Mouse (Mus musculus) embryonic facial prominence, embryonic 10.5 days (tissue): ENCODE results near the gene Gp2. TPM values are rescaled to one million over a fixed set of nuclear protein-coding genes. Genes with fewer than 3 reads are reported as not detected.

ENCODE experiments used
- DNase-seq: peaks from one replicate; pipeline ENCODE4 v3.0.0-alpha.2; 2017; ENCODE audit warnings: low spot score
- H3K27ac ChIP-seq: fragments of 300-500 bp; sonication (generic); replicated peaks from 2 replicates; pipeline ENCODE4 v1.5.1; 2016; ENCODE audit warnings: mild to moderate bottlenecking
- H3K27me3 ChIP-seq: fragments of 300-500 bp; sonication (generic); replicated peaks from 2 replicates; pipeline ENCODE4 v1.6.1; 2016; ENCODE audit warnings: low read depth, mild to moderate bottlenecking; ENCODE audit not compliant: poor library complexity, severe bottlenecking
- H3K36me3 ChIP-seq: fragments of 300-500 bp; sonication (generic); replicated peaks from 2 replicates; pipeline ENCODE4 v1.6.1; 2016; ENCODE audit warnings: mild to moderate bottlenecking, moderate library complexity
- H3K4me1 ChIP-seq: fragments of 300-500 bp; sonication (generic); 2 replicates; pipeline ENCODE4 v1.6.1; 2016
- H3K4me3 ChIP-seq: fragments of 300-500 bp; sonication (generic); 2 replicates; pipeline ENCODE4 v1.5.1; 2016; ENCODE audit warnings: mild to moderate bottlenecking, moderate library complexity
- H3K9me3 ChIP-seq: fragments of 300-500 bp; sonication (generic); 2 replicates; pipeline ENCODE4 v1.6.1; 2016; ENCODE audit warnings: mild to moderate bottlenecking
- WGBS: fragments of 180-500 bp; shearing (Covaris S2); methylation state at CpG from one replicate; pipeline ENCODE4 v1.1.7; 2016; 5-methylcytosine and 5-hydroxymethylcytosine counted together
- polyA plus RNA-seq: library from polyadenylated mRNA; unstranded; fragments of >200 nt; fragmentation: Nextera tagmentation; extraction: Ambion mirVana; gene quantifications from 2 replicates; pipeline ENCODE4 v1.2.1, GENCODE M21; 2016

The Gp2 gene
- not detected in 2 replicates for polyA plus RNA-seq

- no peaks in the 10 kb centered on the region for H3K27me3 ChIP-seq
- H3K4me1 ChIP-seq: no peaks in the 10 kb centered on the region
- H3K4me3 ChIP-seq: no peak within 1 kb of the TSS
- 90% methylated on average over 6 of the region's 6 CpGs for WGBS
- H3K27ac ChIP-seq: no peak within 1 kb of the TSS
- H3K9me3 ChIP-seq: no peaks in the 10 kb centered on the region
- no peak for DNase-seq
- H3K36me3 ChIP-seq: no peaks in the 10 kb centered on the region
These were observed at the start of gene Gp2 for GRCm38 (mm10) chr7:119459185-119459584. TSS of gene Gp2 (minus strand) at chr7:119459285.

- Histone ChIP-seq H3K36me3 (no peaks in the 10 kb centered on the region), H3K27ac (no peak overlapping the region), H3K9me3 (no peaks in the 10 kb centered on the region), H3K27me3 (no peaks in the 10 kb centered on the region), H3K4me1 (no peaks in the 10 kb centered on the region), H3K4me3 (no peak overlapping the region)
- no peak for DNase-seq
- 89% methylated on average over 4 of the region's 4 CpGs for WGBS
These were observed 31.1 kb upstream of the Gp2 start for GRCm38 (mm10) chr7:119490041-119490780.

GRCm38 (mm10) chr7:119486683-119487082, 27.6 kb upstream of the Gp2 start:
- Histone ChIP-seq H3K9me3 (no peaks in the 10 kb centered on the region), H3K27me3 (no peaks in the 10 kb centered on the region), H3K4me3 (no peak overlapping the region), H3K27ac (no peak overlapping the region), H3K36me3 (no peaks in the 10 kb centered on the region), H3K4me1 (no peaks in the 10 kb centered on the region)
- no peak for DNase-seq
- WGBS: 87% methylated on average over 5 of the region's 5 CpGs

- H3K9me3 ChIP-seq: no peaks in the 10 kb centered on the region
- H3K27ac ChIP-seq: no peak overlapping the region
- DNase-seq: no peak
- no peak overlapping the region for H3K4me3 ChIP-seq
- H3K4me1 ChIP-seq: no peaks in the 10 kb centered on the region
- H3K27me3 ChIP-seq: no peaks in the 10 kb centered on the region
- WGBS: 81% methylated on average over 4 of the region's 4 CpGs
- no peaks in the 10 kb centered on the region for H3K36me3 ChIP-seq
These were observed 25.1 kb upstream of the Gp2 start for GRCm38 (mm10) chr7:119484154-119484553.

GRCm38 (mm10) chr7:119479256-119479655, 20.2 kb upstream of the Gp2 start, which contains the start of gene Umod:
TSS of gene Umod (minus strand) at chr7:119479282.
- no peak for DNase-seq
- no peak within 1 kb of the TSS for H3K27ac ChIP-seq
- no peaks in the 10 kb centered on the region for H3K4me1 ChIP-seq
- no peaks in the 10 kb centered on the region for H3K36me3 ChIP-seq
- no peaks in the 10 kb centered on the region for H3K9me3 ChIP-seq
- H3K27me3 ChIP-seq: no peaks in the 10 kb centered on the region
- H3K4me3 ChIP-seq: no peak within 1 kb of the TSS

- DNase-seq: no peak
- Histone ChIP-seq H3K27me3 (no peaks in the 10 kb centered on the region), H3K36me3 (no peaks in the 10 kb centered on the region), H3K4me1 (no peaks in the 10 kb centered on the region), H3K4me3 (no peak overlapping the region), H3K9me3 (no peaks in the 10 kb centered on the region), H3K27ac (no peak overlapping the region)
- WGBS: 76% methylated on average over 33 of the region's 33 CpGs
These were observed 17.7 kb upstream of the Gp2 start for GRCm38 (mm10) chr7:119476500-119477389.

- 81% methylated on average over 7 of the region's 7 CpGs for WGBS
- no peaks in the 10 kb centered on the region for H3K9me3 ChIP-seq
- DNase-seq: no peak
- H3K27me3 ChIP-seq: no peaks in the 10 kb centered on the region
- H3K4me3 ChIP-seq: no peak overlapping the region
- H3K4me1 ChIP-seq: no peaks in the 10 kb centered on the region
- H3K36me3 ChIP-seq: no peaks in the 10 kb centered on the region
- H3K27ac ChIP-seq: no peak overlapping the region
These were observed 4.9 kb downstream of the Gp2 start for GRCm38 (mm10) chr7:119454192-119454591.

- H3K9me3 ChIP-seq: no peaks in the 10 kb centered on the region
- DNase-seq: no peak
- H3K27ac ChIP-seq: no peak overlapping the region
- no peaks in the 10 kb centered on the region for H3K4me1 ChIP-seq
- H3K4me3 ChIP-seq: no peak overlapping the region
- H3K27me3 ChIP-seq: no peaks in the 10 kb centered on the region
- WGBS: 67% methylated on average over 4 of the region's 4 CpGs
- H3K36me3 ChIP-seq: no peaks in the 10 kb centered on the region
These were observed 15.2 kb downstream of the Gp2 start for GRCm38 (mm10) chr7:119443849-119444248.

- no peaks in the 10 kb centered on the region for H3K9me3 ChIP-seq
- no peak overlapping the region for H3K27ac ChIP-seq
- no peak overlapping the region for H3K4me3 ChIP-seq
- DNase-seq: no peak
- H3K36me3 ChIP-seq: no peaks in the 10 kb centered on the region
- WGBS: 88% methylated on average over 1 of the region's 1 CpGs
- H3K27me3 ChIP-seq: no peaks in the 10 kb centered on the region
- no peaks in the 10 kb centered on the region for H3K4me1 ChIP-seq
These were observed 17.1 kb downstream of the Gp2 start for GRCm38 (mm10) chr7:119441938-119442337.

GRCm38 (mm10) chr7:119427180-119427616, 31.9 kb downstream of the Gp2 start:
- Histone ChIP-seq H3K4me1 (no peaks in the 10 kb centered on the region), H3K9me3 (no peaks in the 10 kb centered on the region), H3K27ac (no peak overlapping the region), H3K4me3 (no peak overlapping the region), H3K36me3 (no peaks in the 10 kb centered on the region), H3K27me3 (no peaks in the 10 kb centered on the region)
- peak; percentile 44 for DNase-seq
- WGBS: 19% methylated on average over 6 of the region's 6 CpGs

- no peaks in the 10 kb centered on the region for H3K36me3 ChIP-seq
- no peaks in the 10 kb centered on the region for H3K9me3 ChIP-seq
- no peaks in the 10 kb centered on the region for H3K27me3 ChIP-seq
- 0 out of 2 replicates have a peak, but pooled peaks cover 7% of the 10 kb centered on the region for H3K4me1 ChIP-seq
- WGBS: 6% methylated on average over 2 of the region's 2 CpGs
- DNase-seq: peak; percentile 8
- no peak overlapping the region for H3K27ac ChIP-seq
- H3K4me3 ChIP-seq: no peak overlapping the region
These were observed 38.4 kb downstream of the Gp2 start for GRCm38 (mm10) chr7:119420730-119421129.

GRCm38 (mm10) chr7:119418523-119418922, 40.6 kb downstream of the Gp2 start:
- Histone ChIP-seq H3K27ac (no peak overlapping the region), H3K9me3 (no peaks in the 10 kb centered on the region), H3K36me3 (no peaks in the 10 kb centered on the region), H3K4me3 (no peak overlapping the region), H3K27me3 (no peaks in the 10 kb centered on the region), H3K4me1 (0 out of 2 replicates have a peak, but pooled peaks cover 7% of the 10 kb centered on the region)
- no peak for DNase-seq
- 67% methylated on average over 1 of the region's 1 CpGs for WGBS
